In genomic region chr2:4167131-4167530, GRCm38 (mm10) we compare ENCODE assay signal across 18 mouse cellular contexts.
"Had no signal": no experiment of that assay in that cellular context is flagged by ENCODE, and none has a peak within 500 bp of the region (broad histone marks: within the 10 kb centered on the region; RNA-seq: fewer than 3 reads in every experiment).

No protein-coding gene starts in this region.

- H3K4me2 ChIP-seq: kidney, embryonic 15.5 days; liver, embryonic 13.5 days; midbrain, embryonic 11.5 days; neural tube, embryonic 12.5 days; neural tube, embryonic 15.5 days had no signal

- DNase-seq: kidney, adult 11 months; kidney, adult 8-10 months; kidney, postnatal 10 days; kidney, postnatal 36 days; layer of hippocampus, postnatal 36 days; liver, embryonic 13.5 days; lung, adult 2 months; midbrain, embryonic 14.5 days; right cerebral cortex, adult 18-20 months; right cerebral cortex, postnatal 14 days; right cerebral cortex, postnatal 4 days; thymus, postnatal 25 days had no signal

- H3K9me3 ChIP-seq: kidney, embryonic 15.5 days; liver, embryonic 13.5 days; neural tube, embryonic 12.5 days; neural tube, embryonic 15.5 days had no signal

- H3K4me3 ChIP-seq: kidney, embryonic 15.5 days; liver, embryonic 13.5 days; neural tube, embryonic 12.5 days; neural tube, embryonic 15.5 days had no signal

- H3K4me1 ChIP-seq: liver, embryonic 13.5 days had no signal

- H3K27ac ChIP-seq: kidney, embryonic 15.5 days; liver, embryonic 13.5 days; macrophage; neural tube, embryonic 12.5 days; neural tube, embryonic 15.5 days; stomach, postnatal 0 days had no signal

- H3K27me3 ChIP-seq: kidney, embryonic 15.5 days; liver, embryonic 13.5 days; neural tube, embryonic 12.5 days; neural tube, embryonic 15.5 days had no signal

- H3K9ac ChIP-seq: kidney, embryonic 15.5 days; liver, embryonic 13.5 days; neural tube, embryonic 12.5 days; neural tube, embryonic 15.5 days had no signal

- H3K36me3 ChIP-seq: kidney, embryonic 15.5 days; liver, embryonic 13.5 days; neural tube, embryonic 15.5 days had no signal
